Mouse (Mus musculus) kidney, adult 2 months (tissue): ENCODE results near the gene Rsph1. TPM values are rescaled to one million over a fixed set of nuclear protein-coding genes. Genes with fewer than 3 reads are reported as not detected.
A peak's percentile ranks its signal among the peaks of the same experiment; 100 is the strongest.

Experiments
- DNase-seq: peaks from one replicate; pipeline ENCODE4 v3.0.0; 2021
- H3K27ac ChIP-seq: fragments of 200-500 bp; 2 replicates; pipeline ENCODE4 v1.5.1; 2012; ENCODE audit warnings: low read depth, low read length, control low read depth, inconsistent platforms; ENCODE audit not compliant: insufficient read depth
- H3K27me3 ChIP-seq: fragments of 200-500 bp; replicated peaks from 2 replicates; pipeline ENCODE4 v1.6.1; 2012; ENCODE audit warnings: mild to moderate bottlenecking, moderate library complexity, low read length, inconsistent platforms; ENCODE audit not compliant: control insufficient read depth, insufficient read depth
- H3K36me3 ChIP-seq: fragments of 200-500 bp; 2 replicates; pipeline ENCODE4 v1.6.1; 2012; ENCODE audit warnings: mild to moderate bottlenecking, moderate library complexity, low read length, inconsistent platforms; ENCODE audit not compliant: control insufficient read depth, insufficient read depth
- H3K4me1 ChIP-seq: fragments of 200-500 bp; 2 replicates; pipeline ENCODE4 v1.6.1; 2011; ENCODE audit warnings: low read length; ENCODE audit not compliant: control insufficient read depth, insufficient read depth
- H3K4me3 ChIP-seq: fragments of 200-500 bp; 2 replicates; pipeline ENCODE4 v1.5.1; 2011; ENCODE audit warnings: mild to moderate bottlenecking, low read depth, low read length, control low read depth; ENCODE audit not compliant: insufficient read depth
- CTCF ChIP-seq: fragments of 200-500 bp; conservative IDR thresholded peaks from 2 replicates; pipeline ENCODE4 v1.5.1; 2011; ENCODE audit warnings: low read depth, mild to moderate bottlenecking, control low read depth, low read length, moderate library complexity, mixed read lengths; ENCODE audit not compliant: insufficient read depth, insufficient read length
- POLR2A ChIP-seq: fragments of 200-500 bp; IDR thresholded peaks from one replicate; pipeline ENCODE4 v1.6.1; 2011; ENCODE audit warnings: low read depth, low read length, control low read depth
- WGBS: fragments of 180-500 bp; shearing (Covaris S2); methylation state at CpG from one replicate; pipeline ENCODE4 v1.1.7; 2018; 5-methylcytosine and 5-hydroxymethylcytosine counted together
- polyA plus RNA-seq: library from polyadenylated mRNA; depleted of rRNA; stranded (reverse); fragments of >200 nt; gene quantifications from 2 replicates; pipeline ENCODE4 v1.2.3, GENCODE M21; 2012

Rsph1 gene
- polyA plus RNA-seq, 1 experiment = 1.1 TPM

- no peaks in the 10 kb centered on the region for H3K27me3 ChIP-seq
- peak; percentile 96 for DNase-seq
- no peak overlapping the region for H3K27ac ChIP-seq
- TF ChIP-seq CTCF = no peak
- no peak for TF ChIP-seq POLR2A
- no peak overlapping the region for H3K4me3 ChIP-seq
- no peaks in the 10 kb centered on the region for H3K36me3 ChIP-seq
- peaks cover 5% of the 10 kb centered on the region; the same call in 1 of the 2 replicates for H3K4me1 ChIP-seq
- 40% methylated on average over 7 of the region's 7 CpGs for WGBS
These were observed 16.8 kb downstream of the Rsph1 start for GRCm38 (mm10) chr17:31260430-31260829.

- WGBS = 72% methylated on average over 4 of the region's 4 CpGs
- no peaks in the 10 kb centered on the region for H3K36me3 ChIP-seq
- no peak overlapping the region for H3K27ac ChIP-seq
- no peaks in the 10 kb centered on the region for H3K27me3 ChIP-seq
- TF ChIP-seq CTCF (peak; percentile 40; the same call in 1 of the 2 replicates), POLR2A (no peak)
- H3K4me1 ChIP-seq = peaks cover 5% of the 10 kb centered on the region; the same call in 1 of the 2 replicates
- DNase-seq = no peak
- no peak overlapping the region for H3K4me3 ChIP-seq
These were observed 17.4 kb downstream of the Rsph1 start for GRCm38 (mm10) chr17:31259825-31260224.

- 87% methylated on average over 4 of the region's 4 CpGs for WGBS
- H3K27me3 ChIP-seq = no peaks in the 10 kb centered on the region
- H3K36me3 ChIP-seq = no peaks in the 10 kb centered on the region
- H3K4me1 ChIP-seq = peaks cover 5% of the 10 kb centered on the region; the same call in 1 of the 2 replicates
- no peak overlapping the region for H3K4me3 ChIP-seq
- no peak overlapping the region for H3K27ac ChIP-seq
- TF ChIP-seq POLR2A = no peak
- TF ChIP-seq CTCF = no peak
- no peak for DNase-seq
These were observed 18.0 kb downstream of the Rsph1 start for GRCm38 (mm10) chr17:31259145-31259544.

GRCm38 (mm10) chr17:31258310-31258865 is 18.8 kb downstream of the Rsph1 start:
- no peak for DNase-seq
- H3K4me1 ChIP-seq = peaks cover 5% of the 10 kb centered on the region; the same call in 1 of the 2 replicates
- no peaks in the 10 kb centered on the region for H3K27me3 ChIP-seq
- TF ChIP-seq POLR2A (no peak), CTCF (no peak)
- 68% methylated on average over 9 of the region's 9 CpGs for WGBS
- H3K27ac ChIP-seq = no peak overlapping the region
- no peak overlapping the region for H3K4me3 ChIP-seq
- H3K36me3 ChIP-seq = no peaks in the 10 kb centered on the region

GRCm38 (mm10) chr17:31257898-31258297 is 19.3 kb downstream of the Rsph1 start:
- TF ChIP-seq CTCF (no peak), POLR2A (no peak)
- no peaks in the 10 kb centered on the region for H3K27me3 ChIP-seq
- H3K36me3 ChIP-seq = no peaks in the 10 kb centered on the region
- H3K4me1 ChIP-seq = peaks cover 5% of the 10 kb centered on the region; the same call in 1 of the 2 replicates
- no peak for DNase-seq
- WGBS = 78% methylated on average over 12 of the region's 12 CpGs
- no peak overlapping the region for H3K4me3 ChIP-seq
- H3K27ac ChIP-seq = no peak overlapping the region

GRCm38 (mm10) chr17:31257149-31257548 is 20.0 kb downstream of the Rsph1 start:
- Histone ChIP-seq H3K27ac (no peak overlapping the region), H3K4me1 (peaks cover 5% of the 10 kb centered on the region; the same call in 1 of the 2 replicates), H3K4me3 (no peak overlapping the region), H3K27me3 (no peaks in the 10 kb centered on the region), H3K36me3 (no peaks in the 10 kb centered on the region)
- 85% methylated on average over 1 of the region's 1 CpGs for WGBS
- DNase-seq = no peak
- TF ChIP-seq CTCF (no peak), POLR2A (no peak)

GRCm38 (mm10) chr17:31254463-31254931 is 22.7 kb downstream of the Rsph1 start:
- H3K4me3 ChIP-seq = no peak overlapping the region
- peak; percentile 90 for DNase-seq
- TF ChIP-seq POLR2A = no peak
- peak; percentile 96 for TF ChIP-seq CTCF
- WGBS = 12% methylated on average over 9 of the region's 9 CpGs
- H3K27me3 ChIP-seq = no peaks in the 10 kb centered on the region
- H3K4me1 ChIP-seq = no peaks in the 10 kb centered on the region
- no peaks in the 10 kb centered on the region for H3K36me3 ChIP-seq
- no peak overlapping the region for H3K27ac ChIP-seq

GRCm38 (mm10) chr17:31253951-31254350 is 23.2 kb downstream of the Rsph1 start:
- DNase-seq = no peak
- H3K36me3 ChIP-seq = no peaks in the 10 kb centered on the region
- no peaks in the 10 kb centered on the region for H3K4me1 ChIP-seq
- H3K27me3 ChIP-seq = no peaks in the 10 kb centered on the region
- TF ChIP-seq CTCF (no peak), POLR2A (no peak)
- no peak overlapping the region for H3K4me3 ChIP-seq
- WGBS = 77% methylated on average over 5 of the region's 5 CpGs
- H3K27ac ChIP-seq = no peak overlapping the region
